Mouse (Mus musculus) gastrocnemius, adult 2 months (tissue): ENCODE measurements around the gene Syp. TPM values are rescaled to one million over a fixed set of nuclear protein-coding genes. Genes with fewer than 3 reads are reported as not detected.

Experiments used
- DNase-seq: peaks from one replicate; pipeline ENCODE4 v3.0.0; 2022
- H3K27ac ChIP-seq: fragments of 200-600 bp; 2 replicates; pipeline ENCODE4 v1.8.1; 2022; ENCODE audit warnings: mild to moderate bottlenecking
- H3K4me3 ChIP-seq: fragments of 200-600 bp; 2 replicates; pipeline ENCODE4 v1.8.1; 2022; ENCODE audit warnings: mild to moderate bottlenecking, moderate library complexity
- CTCF ChIP-seq: fragments of 200-600 bp; IDR thresholded peaks from 2 replicates; pipeline ENCODE4 v1.8.1; 2022; ENCODE audit warnings: antibody characterized with exemption, mild to moderate bottlenecking, moderate library complexity
- intact Hi-C: fragments of 180-260 bp; cut with DNase I; formaldehyde crosslinking; loops from one replicate; pipeline ENCODE4 v1.15.1; 2025
- total RNA-seq, 2 experiments: library from RNA; stranded (reverse); gene quantifications; 2 replicates each; pipeline ENCODE4 v1.2.3; 2021

Syp gene
- total RNA-seq, 2 experiments from 2014 or later: 0.56 to 1.2 TPM

DNA sequence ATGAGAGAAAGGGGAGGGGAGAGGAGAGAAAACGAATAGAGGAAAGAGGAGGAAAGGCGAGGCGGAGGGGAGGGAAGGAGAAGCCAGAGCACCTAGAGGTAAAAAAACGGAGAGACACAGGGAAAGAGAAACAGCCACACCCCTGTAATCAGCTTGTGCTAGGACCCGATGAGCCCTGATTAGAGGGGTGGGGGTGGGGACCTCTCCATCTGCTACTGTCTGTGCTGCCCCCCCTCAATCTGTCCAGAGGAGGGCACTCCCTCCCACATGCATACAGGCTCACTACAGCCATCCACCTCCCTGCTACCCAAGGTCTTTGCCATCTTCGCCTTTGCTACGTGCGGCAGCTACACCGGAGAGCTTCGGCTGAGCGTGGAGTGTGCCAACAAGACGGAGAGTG is 2.5 kb downstream of the Syp start:
- no peak for TF ChIP-seq CTCF
- intact Hi-C loops: loop anchor here (10.0 kb wide), 1 partner anchor 316 kb away; no protein-coding TSS in a partner anchor
- no peak overlapping the region for H3K4me3 ChIP-seq

DNA sequence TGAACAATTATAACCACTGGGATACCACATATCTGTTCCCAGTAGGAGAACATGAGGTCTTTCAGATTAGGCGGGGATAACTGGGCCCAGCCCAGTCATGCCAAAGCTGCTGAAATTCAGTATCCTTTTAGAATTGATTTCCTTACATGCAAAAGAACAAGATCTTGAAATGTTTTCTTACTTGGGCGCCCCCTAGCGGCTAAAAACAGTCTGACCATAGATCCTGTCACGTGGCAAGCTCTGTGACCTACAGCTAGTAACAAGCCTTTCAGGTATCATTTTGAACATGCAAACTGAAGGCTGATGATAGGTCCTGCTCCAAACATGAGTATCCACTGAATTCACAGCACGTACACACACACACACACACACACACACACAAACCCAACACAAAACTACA is 7.1 kb downstream of the Syp start:
- H3K4me3 ChIP-seq: no peak overlapping the region
- no peak overlapping the region for H3K27ac ChIP-seq
- intact Hi-C loops: loop anchor here (5.0 to 10.0 kb wide), 3 partner anchors 47 to 321 kb away; no protein-coding TSS in a partner anchor
- peak; percentile 76 for DNase-seq
- TF ChIP-seq CTCF: peak; percentile 70

More for the DNA sequence above, 2.5 kb downstream of the Syp start:
- H3K27ac ChIP-seq: no peak overlapping the region
- no peak for DNase-seq

DNA sequence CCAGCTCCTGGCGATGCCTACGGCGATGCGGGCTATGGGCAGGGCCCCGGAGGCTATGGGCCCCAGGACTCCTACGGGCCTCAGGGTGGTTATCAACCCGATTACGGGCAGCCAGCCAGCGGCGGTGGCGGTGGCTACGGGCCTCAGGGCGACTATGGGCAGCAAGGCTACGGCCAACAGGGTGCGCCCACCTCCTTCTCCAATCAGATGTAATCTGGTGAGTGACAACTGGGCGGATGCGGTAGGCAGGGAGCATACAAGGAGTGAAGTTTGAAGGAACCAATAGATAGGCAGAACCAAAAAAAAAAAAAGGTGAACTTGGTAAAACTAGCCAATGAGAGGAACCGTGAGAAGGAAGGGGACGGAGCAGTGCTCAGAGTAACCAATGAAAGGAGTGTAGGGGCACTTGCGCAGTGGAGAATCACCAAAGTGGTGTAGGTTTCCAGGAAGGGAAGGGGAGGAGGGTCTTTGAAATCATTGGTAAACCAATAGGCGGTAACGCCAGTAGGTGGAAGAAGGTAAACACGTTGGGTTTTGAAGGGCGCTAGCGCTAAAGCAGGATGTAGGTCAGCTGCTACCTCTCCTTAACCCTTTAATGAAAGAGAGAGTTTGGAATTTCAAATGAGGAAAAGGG is 10.5 kb downstream of the Syp start:
- H3K4me3 ChIP-seq: peak overlapping the region; percentile 79
- intact Hi-C loops: loop anchor here (5.0 to 10.0 kb wide), 3 partner anchors 44 to 324 kb away; no protein-coding TSS in a partner anchor
- DNase-seq: peak; percentile 92
- peak overlapping the region; percentile 96 for H3K27ac ChIP-seq
- peak; percentile 34; the same call in 1 of the 2 replicates for TF ChIP-seq CTCF

DNA sequence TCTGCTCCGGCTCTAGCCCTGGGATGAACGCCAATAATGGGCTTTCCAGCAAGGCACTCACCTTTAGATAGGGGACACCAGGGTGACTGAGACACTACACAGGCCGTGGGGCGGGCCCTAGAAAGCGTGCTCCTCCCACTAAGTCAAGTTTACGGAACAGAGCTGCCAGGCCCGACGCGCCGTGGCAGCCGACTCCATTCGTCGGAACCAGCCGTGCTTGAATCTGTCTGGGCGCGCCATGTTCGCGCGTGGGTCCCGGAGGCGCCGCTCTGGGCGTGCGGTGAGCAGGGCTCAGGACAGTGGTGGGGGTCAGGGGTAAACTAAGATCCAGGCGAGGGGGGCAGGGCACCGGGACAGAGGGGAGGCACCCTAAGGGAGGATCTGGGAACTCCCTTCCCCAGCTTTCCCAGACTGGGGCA is 19.0 kb downstream of the Syp start, which contains the start of gene Prickle3:
TSS of gene Prickle3 (plus strand) at position 40 of the 419 bp plus-strand sequence.
- TF ChIP-seq CTCF: no peak
- intact Hi-C loops: no loop called here
- DNase-seq: peak; percentile 83
- H3K4me3 ChIP-seq: peak within 1 kb of the TSS; percentile 78
- H3K27ac ChIP-seq: peak within 1 kb of the TSS; percentile 93

DNA sequence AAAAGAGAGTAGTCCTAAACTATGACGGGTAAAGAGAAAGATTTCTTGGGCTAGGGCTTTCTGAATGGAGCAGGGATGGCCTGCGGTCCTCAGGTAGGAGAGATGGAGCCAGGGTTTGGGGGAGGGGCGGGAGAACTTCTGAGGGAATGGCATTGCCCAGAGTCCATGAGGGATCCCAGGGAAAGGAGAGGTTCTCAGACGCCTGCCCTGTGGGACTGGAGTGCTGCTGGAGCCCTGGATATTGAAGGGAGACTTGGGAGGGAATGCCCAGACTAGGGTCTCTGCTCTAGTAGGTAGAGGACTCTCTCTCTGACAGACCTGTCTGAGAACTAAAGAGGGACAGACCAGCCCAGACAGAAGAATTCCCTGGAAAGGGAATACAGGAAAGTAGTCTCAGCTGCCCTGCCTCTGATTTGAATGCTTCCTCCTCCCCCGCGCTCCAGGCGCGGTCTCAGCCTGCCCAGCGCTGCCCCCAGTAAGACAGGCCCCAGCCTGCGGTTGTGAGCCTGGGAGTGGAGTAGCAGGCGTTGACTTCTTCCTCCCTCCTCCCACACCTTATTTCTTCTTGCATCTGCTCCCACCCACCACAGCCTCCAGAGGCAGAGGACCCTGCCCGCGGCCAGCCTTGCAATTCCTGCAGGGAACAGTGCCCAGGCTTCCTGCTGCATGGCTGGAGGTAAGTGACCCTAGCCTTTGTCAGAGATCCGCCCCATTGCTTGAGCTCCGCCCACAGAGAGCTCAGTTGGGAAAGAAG is 19.9 kb downstream of the Syp start:
- Histone ChIP-seq H3K4me3 (peak overlapping the region; percentile 78), H3K27ac (peak overlapping the region; percentile 93)
- DNase-seq: peak; percentile 84
- intact Hi-C loops: no loop called here
- no peak for TF ChIP-seq CTCF

DNA sequence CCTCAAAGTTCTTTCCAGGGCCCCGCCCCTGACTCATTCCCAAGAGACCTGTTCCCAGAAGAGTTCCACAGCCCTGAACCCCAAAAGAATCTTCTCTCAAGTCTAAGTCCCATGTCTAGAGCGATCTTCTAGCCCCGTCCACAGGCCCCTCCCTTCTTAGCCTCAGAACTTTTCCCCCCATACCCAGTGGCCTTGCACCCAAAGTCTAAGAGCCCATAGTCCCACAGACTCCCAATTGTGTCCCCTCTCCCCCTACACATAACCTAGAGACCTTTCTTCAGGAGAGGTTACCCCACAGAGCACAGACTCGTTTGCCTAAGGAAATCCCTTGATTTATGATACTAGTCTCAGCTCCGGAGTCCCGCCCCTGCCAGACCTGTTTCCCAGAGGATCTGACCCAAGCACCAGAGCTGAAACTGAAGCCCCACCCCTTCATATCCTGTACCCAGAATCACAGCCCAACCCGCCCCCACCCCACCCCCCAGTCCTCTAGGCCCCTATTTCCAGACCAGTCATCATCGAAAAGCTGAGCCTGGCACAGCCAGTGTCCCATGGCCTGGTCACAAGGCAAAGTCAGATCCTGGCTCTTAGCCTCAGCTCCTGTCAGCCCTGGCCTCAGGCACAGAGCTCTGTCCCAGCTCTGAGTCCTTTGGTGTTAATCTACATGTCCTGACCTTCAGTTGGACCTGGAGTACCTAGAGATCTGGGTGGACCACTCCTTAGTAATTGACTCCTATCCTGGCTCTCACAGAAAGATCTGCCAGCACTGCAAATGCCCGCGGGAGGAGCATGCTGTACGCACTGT is 20.7 kb downstream of the Syp start:
- no peak for TF ChIP-seq CTCF
- Histone ChIP-seq H3K4me3 (peak overlapping the region; percentile 78), H3K27ac (peak overlapping the region; percentile 93)
- intact Hi-C loops: no loop called here
- peak; percentile 79 for DNase-seq

DNA sequence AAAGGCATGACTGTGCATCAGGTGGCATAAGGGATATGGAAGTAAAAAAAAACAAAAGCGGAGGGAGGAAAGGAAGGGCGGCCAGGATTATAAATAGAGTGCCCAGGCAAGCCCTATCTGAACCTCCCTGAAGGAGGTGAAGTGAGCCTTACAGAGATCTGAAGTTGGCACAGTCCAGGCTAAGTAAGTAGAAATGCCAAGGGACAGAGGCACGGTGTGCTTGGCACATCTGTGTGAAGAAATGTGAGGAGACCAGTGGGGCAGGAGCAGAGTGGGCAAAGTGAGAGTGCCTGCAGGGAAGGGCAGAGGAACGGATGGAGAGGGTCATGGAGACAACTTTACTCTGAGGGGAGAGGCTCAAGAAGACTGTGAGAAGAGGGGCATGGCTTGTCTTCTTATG is 22.8 kb downstream of the Syp start:
- peak overlapping the region; percentile 93 for H3K27ac ChIP-seq

DNA sequence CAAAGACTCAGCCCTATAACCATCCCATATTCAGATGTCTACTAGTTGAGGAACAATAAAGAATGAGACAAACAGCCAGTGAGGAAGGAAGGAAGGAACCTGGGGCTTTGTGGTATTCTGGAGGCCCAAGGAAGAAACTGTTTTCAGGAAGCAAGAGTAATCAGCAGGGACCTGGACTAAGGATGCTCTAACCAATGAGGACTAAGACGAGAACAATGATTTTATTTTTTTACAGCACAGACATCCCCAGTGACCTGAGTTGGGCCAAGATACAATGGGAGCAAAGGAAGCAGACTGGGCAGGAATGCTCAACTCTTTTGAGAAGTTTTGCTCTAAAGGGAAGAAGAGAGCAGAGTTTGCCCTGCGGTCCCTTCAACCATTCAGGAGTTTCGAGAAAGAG is 24.7 kb downstream of the Syp start:
- Histone ChIP-seq H3K27ac (peak overlapping the region; percentile 93), H3K4me3 (peak overlapping the region; percentile 36)
- intact Hi-C loops: no loop called here

More for the DNA sequence above, 22.8 kb downstream of the Syp start:
- H3K4me3 ChIP-seq: peak overlapping the region; percentile 35
- no peak for TF ChIP-seq CTCF
- intact Hi-C loops: no loop called here
- DNase-seq: peak; percentile 54

DNA sequence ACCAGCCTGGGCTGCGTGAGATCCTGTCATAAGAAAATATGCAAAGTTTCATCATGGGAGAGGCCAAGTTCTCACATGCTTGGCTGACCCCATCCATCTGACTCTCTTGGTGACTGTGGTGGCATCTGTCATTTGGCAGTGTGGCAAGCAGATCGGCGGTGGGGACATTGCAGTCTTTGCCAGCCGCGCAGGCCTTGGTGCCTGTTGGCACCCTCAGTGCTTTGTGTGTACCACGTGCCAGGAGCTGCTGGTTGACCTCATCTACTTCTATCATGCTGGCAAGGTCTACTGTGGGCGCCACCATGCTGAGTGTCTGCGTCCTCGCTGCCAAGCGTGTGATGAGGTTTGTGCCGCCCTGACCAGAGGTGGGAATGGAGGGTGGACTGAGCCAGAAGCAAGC is 26.5 kb downstream of the Syp start:
- intact Hi-C loops: no loop called here
- DNase-seq: peak; percentile 61
- no peak overlapping the region for H3K4me3 ChIP-seq
- TF ChIP-seq CTCF: no peak
- H3K27ac ChIP-seq: peak overlapping the region; percentile 93

More for the DNA sequence above, 24.7 kb downstream of the Syp start:
- TF ChIP-seq CTCF: no peak
- no peak for DNase-seq

DNA sequence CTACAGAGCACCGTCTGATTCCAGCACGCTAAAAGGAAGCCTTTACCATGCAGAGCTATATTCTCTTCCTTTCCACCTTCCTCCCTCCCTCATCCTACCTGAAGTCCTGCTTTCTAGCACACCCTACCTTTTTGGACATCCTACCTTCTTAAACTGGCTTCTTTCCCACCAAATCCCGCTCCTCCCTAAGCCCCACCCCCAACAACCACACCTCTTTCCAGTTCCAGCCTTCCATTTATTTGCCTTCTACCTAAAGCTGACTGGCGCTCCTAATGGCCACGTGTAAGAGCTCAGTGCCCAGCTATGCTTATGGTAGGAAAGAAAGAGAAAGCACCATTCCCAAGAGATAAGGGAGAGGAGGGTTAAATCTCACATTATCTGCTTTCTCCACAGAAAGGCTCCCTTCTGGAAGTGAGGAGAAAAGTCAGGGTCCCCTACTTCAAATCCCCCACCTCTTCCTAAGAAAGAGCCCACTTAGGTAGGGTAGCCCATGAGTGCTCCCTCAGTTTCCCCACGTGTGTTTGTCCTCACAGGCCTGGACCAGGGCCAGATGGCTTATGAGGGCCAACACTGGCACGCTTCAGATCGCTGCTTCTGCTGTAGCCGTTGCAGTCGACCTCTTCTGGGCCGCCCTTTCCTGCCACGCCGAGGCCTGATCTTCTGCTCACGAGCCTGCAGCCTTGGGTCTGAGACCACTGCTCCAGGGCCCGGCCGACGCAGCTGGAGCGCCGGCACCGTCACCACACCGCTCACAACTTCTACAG is 27.6 kb downstream of the Syp start:
- no peak for TF ChIP-seq CTCF
- peak overlapping the region; percentile 28; the same call in 1 of the 2 replicates for H3K27ac ChIP-seq
- H3K4me3 ChIP-seq: no peak overlapping the region
- intact Hi-C loops: no loop called here
- no peak for DNase-seq

DNA sequence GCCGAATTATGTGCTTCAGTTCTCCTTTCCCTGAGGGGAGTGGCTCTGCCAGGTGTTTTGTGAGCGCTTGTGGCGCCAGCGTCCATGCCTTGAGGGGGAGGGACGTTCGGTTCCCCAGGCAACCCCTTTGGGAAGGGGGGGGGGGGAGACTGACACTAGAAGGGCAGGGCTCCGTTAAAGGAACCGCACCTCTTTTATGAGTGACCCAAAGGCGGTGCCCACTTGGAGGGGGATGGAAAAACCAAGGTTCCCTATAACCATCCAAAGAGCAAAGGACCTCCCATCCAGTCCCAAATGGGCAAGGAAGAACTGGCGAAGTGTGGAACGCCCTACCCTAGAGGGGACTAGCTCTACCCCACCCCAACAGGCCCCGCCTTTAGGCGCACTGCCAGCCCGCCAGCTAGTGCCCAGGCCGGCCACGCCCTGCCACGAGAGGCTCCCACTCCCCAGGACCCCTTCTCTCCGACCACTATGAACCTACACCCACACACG is 32.2 kb downstream of the Syp start:
- peak; percentile 85 for DNase-seq
- intact Hi-C loops: no loop called here
- no peak for TF ChIP-seq CTCF
- H3K4me3 ChIP-seq: peak overlapping the region; percentile 78
- H3K27ac ChIP-seq: peak overlapping the region; percentile 88
